8 mouse cellular contexts compared by ENCODE assay signal in genomic region chr6:15721716-15722031, GRCm38 (mm10). TPM values are rescaled to one million over a fixed set of nuclear protein-coding genes. Genes with fewer than 3 reads are reported as not detected.
DNase-seq lines count a peak whose midpoint lies in the region; ATAC-seq and TF ChIP-seq lines count a peak whose summit lies in the region.

No protein-coding gene starts in this region.

- DNase-seq in heart, postnatal 10 days, result no peak
- no peak for DNase-seq in hindbrain, embryonic 11.5 days (ENCODE audit: low spot score)
- no peak for DNase-seq in retina, embryonic 14.5 days (ENCODE audit: low spot score)
- DNase-seq in frontal cortex, postnatal 10 days (ENCODE audit: low spot score in 2 of 2), result no peak
- DNase-seq in thymus, postnatal 4 days, result no peak

- H3K4me1 ChIP-seq in heart, embryonic 12.5 days (replicated peaks), result 0 out of 2 replicates have a peak, but pooled peaks cover 8% of the 10 kb centered on the region
- H3K4me1 ChIP-seq in E14TG2a.4 (replicated peaks; ENCODE audit: low read depth, low read length), result peaks cover 27% of the 10 kb centered on the region
- H3K4me1 ChIP-seq in hindbrain, embryonic 11.5 days (replicated peaks; ENCODE audit: control insufficient read depth, insufficient read depth, low read length), result no peaks in the 10 kb centered on the region

- H3K9me3 ChIP-seq in heart, embryonic 12.5 days (replicated peaks), result no peaks in the 10 kb centered on the region
- H3K9me3 ChIP-seq in E14TG2a.4 (ENCODE audit: low read length), result peaks cover 4% of the 10 kb centered on the region; the same call in 1 of the 2 replicates
- no peaks in the 10 kb centered on the region for H3K9me3 ChIP-seq in hindbrain, embryonic 11.5 days (ENCODE audit: control insufficient read depth, low read length)

- H3K79me2 ChIP-seq in macrophage (ENCODE audit: inconsistent target), result peaks cover 59% of the 10 kb centered on the region

- intact Hi-C loops in heart, postnatal 10 days (cut with DNase I), result loop anchor here (2.0 kb wide), 1 partner anchor 69 kb away; no protein-coding TSS in a partner anchor

- no peaks in the 10 kb centered on the region for H3K36me3 ChIP-seq in heart, embryonic 12.5 days
- H3K36me3 ChIP-seq in E14TG2a.4 (ENCODE audit: insufficient read depth, low read length) (no peaks in the 10 kb centered on the region), macrophage (ENCODE audit: inconsistent target) (no peaks in the 10 kb centered on the region)
- H3K36me3 ChIP-seq in hindbrain, embryonic 11.5 days (ENCODE audit: control insufficient read depth, insufficient read depth, low read length), result no peaks in the 10 kb centered on the region

- no peak for ATAC-seq in heart, embryonic 12.5 days (ENCODE audit: insufficient number of reproducible peaks, low FRiP score)
- ATAC-seq in hindbrain, embryonic 11.5 days (ENCODE audit: low FRiP score), result no peak

- H3K9ac ChIP-seq in heart, embryonic 12.5 days, result peak overlapping the region; percentile 89
- H3K9ac ChIP-seq in hindbrain, embryonic 11.5 days (ENCODE audit: low read depth, low read length), result no peak overlapping the region; the same call in 1 of the 2 replicates

- 26% methylated on average over 5 of the region's 5 CpGs for WGBS in heart, embryonic 12.5 days
- WGBS in hindbrain, embryonic 11.5 days, result 36% methylated on average over 5 of the region's 5 CpGs
- WGBS in macrophage (ENCODE audit: missing documents), result 56% methylated on average over 5 of the region's 5 CpGs

- no peak overlapping the region for H3K27ac ChIP-seq in heart, embryonic 12.5 days (ENCODE audit: poor library complexity, severe bottlenecking)
- no peak overlapping the region for H3K27ac ChIP-seq in hindbrain, embryonic 11.5 days (ENCODE audit: low read depth, low read length)
- H3K27ac ChIP-seq in macrophage, result peak overlapping the region; percentile 87

- H3K27me3 ChIP-seq in heart, embryonic 12.5 days (replicated peaks), result no peaks in the 10 kb centered on the region
- H3K27me3 ChIP-seq in E14TG2a.4 (ENCODE audit: insufficient read depth, low read length), result peaks cover 7% of the 10 kb centered on the region; the same call in 1 of the 2 replicates
- H3K27me3 ChIP-seq in hindbrain, embryonic 11.5 days (ENCODE audit: control insufficient read depth, insufficient read depth, low read length), result no peaks in the 10 kb centered on the region

- H3K4me3 ChIP-seq in heart, embryonic 12.5 days, result peak overlapping the region; percentile 87
- H3K4me3 ChIP-seq in E14TG2a.4 (replicated peaks; ENCODE audit: low read length) (peak overlapping the region; percentile 85), macrophage (ENCODE audit: inconsistent target) (peak overlapping the region; percentile 83)
- peak overlapping the region; percentile 49 for H3K4me3 ChIP-seq in hindbrain, embryonic 11.5 days (ENCODE audit: low read depth, low read length)

- H3K4me2 ChIP-seq in heart, embryonic 12.5 days, result peak overlapping the region; percentile 75
- peak overlapping the region; percentile 85 for H3K4me2 ChIP-seq in hindbrain, embryonic 11.5 days (replicated peaks; ENCODE audit: low read depth, low read length)

- no peak for TF ChIP-seq CTCF in E14TG2a.4 (conservative IDR thresholded peaks at IDR 0.05; ENCODE audit: low read length)

RNA-seq across cellular contexts. Expression of gene Mdfic, which starts 1.2 kb away (rescaled TPM):
- 7.0 and 7.8 TPM in 2 replicates for polyA plus RNA-seq in heart, embryonic 12.5 days (2016; fragmentation: Nextera tagmentation; extraction: Ambion mirVana)
- 10 to 100 TPM; 23.1 to 26.2 TPM for total RNA-seq in heart, postnatal 10 days (2021)
- 4.8 and 5.4 TPM in 2 replicates for polyA plus RNA-seq in hindbrain, embryonic 11.5 days (2014; fragmentation: Nextera tagmentation; extraction: Ambion mirVana)
- total RNA-seq in macrophage (2018; cell fraction: chromatin; rRNA removed), result 1,000 to 10,000 TPM in 3 of 26 experiments, 100 to 1,000 TPM in 23; 207 to 1,244 (median 399) TPM
- total RNA-seq in macrophage (2018; cell fraction: cytosol; rRNA removed), result 100 to 1,000 TPM; 164 to 281 (median 201) TPM
- 100 to 1,000 TPM; 193 to 717 (median 422) TPM for total RNA-seq in macrophage (2018; cell fraction: nucleus; rRNA removed)
- polyA plus RNA-seq in macrophage (2018), result 136 to 190 TPM (median 180 TPM) in 3 replicates

Comparison
In these comparisons a context has a peak if more than half of its experiments do, and no peak if none do; other contexts are left out.
1. RNA of gene Mdfic, which starts 1.2 kb away (polyA plus RNA-seq): 136 to 190 TPM in macrophage; 7.0 to 7.8 TPM in heart, embryonic 12.5 days and 4.8 to 5.4 TPM in hindbrain, embryonic 11.5 days; every median in the first group is over 10 times any median in the second.
2. Peak in every context shown above with its lines, with median percentiles within 50 percentile points of each other: H3K4me3 ChIP-seq.